Mouse (Mus musculus) frontal cortex, postnatal 14 days (tissue): Measurements from ENCODE around the gene Gm10491.
A peak's percentile ranks its signal among the peaks of the same experiment; 100 is the strongest.

ENCODE experiments used
- DNase-seq, 2 experiments: peaks; one replicate each; pipeline ENCODE4 v3.0.0; 2022; ENCODE audit warnings: low spot score in 2 of 2

Gm10491 gene

DNA sequence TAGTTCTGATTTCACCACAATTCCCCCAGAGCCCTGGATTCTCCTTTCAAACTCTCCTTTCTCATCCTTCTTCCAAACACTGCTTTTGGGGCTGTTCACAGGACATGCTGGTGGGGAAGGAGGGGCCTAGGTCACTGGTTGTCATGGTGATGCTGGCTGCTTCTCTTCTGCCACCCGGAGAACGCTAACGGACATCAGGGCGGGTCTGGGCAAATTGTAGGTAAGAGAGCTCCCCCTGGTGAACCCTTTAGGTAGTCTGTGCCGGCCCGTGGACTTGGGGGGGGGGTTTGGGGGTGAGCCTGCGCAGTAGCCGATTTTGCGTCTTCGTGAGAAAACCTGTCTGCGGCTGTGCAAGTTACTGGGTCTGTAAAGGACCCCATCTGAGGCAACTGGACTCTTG, 27.8 kb downstream of the Gm10491 start:
- DNase-seq: peak; percentile 35 to 52

- no peak for DNase-seq
Measured at GRCm38 (mm10) chrX:7878495-7878894, 29.1 kb downstream of the Gm10491 start.

GRCm38 (mm10) chrX:7878007-7878419, 29.6 kb downstream of the Gm10491 start, which contains the start of gene Pim2:
TSS of gene Pim2 (plus strand) at chrX:7878262.
- peak; percentile 77 to 82 for DNase-seq

DNA sequence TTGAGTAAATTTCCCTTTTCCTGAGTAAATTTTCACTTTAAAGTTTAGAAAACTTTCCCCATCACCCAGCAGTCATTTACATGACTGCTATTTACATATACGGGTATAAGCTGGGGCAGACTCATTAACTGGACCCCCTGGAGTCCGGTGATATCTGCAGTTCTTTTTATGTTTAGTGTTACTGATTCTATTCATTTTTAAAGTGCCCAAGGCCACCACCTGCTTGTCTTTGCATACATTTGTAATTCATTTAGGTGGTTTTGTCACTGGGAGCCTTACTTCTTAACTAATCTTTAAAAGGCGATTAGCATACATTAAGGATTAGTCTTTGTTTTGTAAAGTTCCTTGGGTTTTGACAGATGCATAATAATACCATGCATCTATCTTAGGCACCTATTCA, 37.8 kb downstream of the Gm10491 start:
- no peak for DNase-seq

DNA sequence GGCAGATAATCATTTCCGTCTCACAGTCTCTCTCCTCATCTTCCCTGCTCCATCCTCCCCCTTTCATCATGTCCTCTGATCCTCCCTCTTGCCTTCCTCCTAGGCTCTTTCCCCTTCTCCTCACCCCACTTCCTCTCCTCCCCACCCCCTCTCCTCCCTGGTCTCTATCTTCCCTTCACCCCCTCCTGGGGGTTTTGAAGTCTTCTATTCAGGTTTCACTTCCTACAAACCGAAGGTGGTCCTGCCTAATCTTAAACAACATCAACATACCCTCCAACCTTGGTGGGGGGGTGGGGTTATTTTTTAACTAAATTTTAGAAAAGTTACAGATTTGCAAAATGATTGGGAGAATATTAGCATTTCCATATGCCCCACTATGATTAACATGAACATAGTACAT, 39.1 kb downstream of the Gm10491 start:
- DNase-seq: no peak

DNA sequence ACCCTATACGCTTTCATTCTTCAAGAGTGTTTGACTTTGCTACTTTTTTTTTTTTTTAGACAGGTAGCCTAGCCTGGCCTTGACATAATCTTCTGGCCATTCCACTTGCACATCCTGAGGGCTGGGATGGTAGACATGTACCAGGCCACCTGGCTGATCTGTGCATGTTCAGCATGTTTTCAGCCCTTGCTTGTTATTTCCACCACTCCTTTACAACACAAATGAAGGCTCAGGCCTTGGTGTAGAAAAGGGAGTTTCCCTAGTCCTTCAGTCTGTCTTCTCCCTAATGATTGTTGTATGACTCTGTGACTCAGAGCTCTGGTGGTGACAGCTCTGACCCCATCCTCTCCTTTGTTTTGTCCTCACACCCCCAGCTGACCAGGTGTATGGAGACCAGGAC, 40.5 kb downstream of the Gm10491 start:
- DNase-seq: no peak

DNA sequence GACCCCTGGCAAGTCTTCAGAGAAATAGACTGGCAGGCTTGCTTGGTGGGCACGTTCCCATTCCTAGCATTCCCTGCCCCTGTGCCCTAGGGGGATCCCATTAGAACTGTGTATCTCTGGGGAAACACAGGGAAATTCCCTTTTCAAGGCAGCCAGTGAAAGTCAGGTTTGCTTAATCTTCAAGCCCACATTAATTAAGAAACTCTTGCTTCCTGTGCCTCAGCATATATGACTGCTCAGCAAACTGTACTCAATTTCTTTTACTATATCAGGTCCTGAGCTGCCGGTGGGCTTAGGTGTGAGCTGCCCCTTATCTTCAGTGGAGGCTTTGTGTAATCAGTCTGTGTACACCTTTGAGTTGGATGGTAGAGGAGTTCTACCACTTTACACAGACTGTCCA, 41.8 kb downstream of the Gm10491 start:
- no peak for DNase-seq

DNA sequence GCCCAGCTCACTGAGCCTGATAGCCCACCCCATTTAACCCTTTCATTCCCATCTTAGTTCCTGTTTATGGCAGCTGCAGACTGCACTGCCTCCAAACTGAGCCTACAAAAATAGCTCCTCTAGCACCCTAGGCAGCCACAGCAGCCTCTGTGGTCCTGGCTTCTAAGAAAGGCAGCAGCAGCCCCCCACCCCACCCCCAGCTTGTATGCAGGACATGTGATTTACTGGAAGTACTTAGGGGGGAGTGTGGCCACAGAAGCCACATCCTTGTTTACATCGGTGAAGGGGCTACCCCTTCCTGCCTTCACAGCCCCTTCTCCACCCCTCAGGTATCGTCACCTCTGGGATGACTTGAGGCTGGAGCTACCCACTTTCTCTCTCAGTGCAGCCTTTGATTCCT, 42.3 kb downstream of the Gm10491 start:
- no peak for DNase-seq

DNA sequence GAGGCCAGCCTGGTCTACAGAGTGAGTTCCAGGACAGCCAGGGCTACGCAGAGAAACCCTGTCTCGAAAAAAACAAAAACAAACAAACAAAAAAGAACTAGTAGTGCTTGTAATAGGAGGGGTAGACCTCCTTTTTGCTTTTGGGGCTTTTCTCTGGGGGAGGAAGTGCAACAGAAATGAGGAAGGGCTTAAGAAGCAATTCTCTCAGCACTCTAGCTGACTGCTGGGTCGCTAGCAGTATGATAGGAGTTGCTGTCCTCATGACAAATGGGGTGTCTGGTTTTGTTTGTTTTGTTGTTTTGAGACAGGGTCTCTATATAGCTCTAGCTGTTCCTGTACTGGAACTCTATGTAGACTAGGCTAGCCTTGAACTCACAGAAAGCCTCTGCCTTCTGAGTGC, 43.1 kb downstream of the Gm10491 start:
- no peak for DNase-seq

- DNase-seq: no peak
Measured at GRCm38 (mm10) chrX:7863181-7863580, 44.5 kb downstream of the Gm10491 start.

- DNase-seq: no peak
Measured at GRCm38 (mm10) chrX:7859191-7859753, 48.4 kb downstream of the Gm10491 start.
